Mouse (Mus musculus): Measurements from ENCODE around the gene Fgr. TPM values are rescaled to one million over a fixed set of nuclear protein-coding genes. Genes with fewer than 3 reads are reported as not detected.

Gene Fgr
- total RNA-seq, 2 experiments from 2014 or later, result 1.3 to 1.6 TPM

GRCm38 (mm10) chr4:133050837-133051549 is 77.1 kb downstream of the Fgr start:
- DNase-seq, result no peak

DNA sequence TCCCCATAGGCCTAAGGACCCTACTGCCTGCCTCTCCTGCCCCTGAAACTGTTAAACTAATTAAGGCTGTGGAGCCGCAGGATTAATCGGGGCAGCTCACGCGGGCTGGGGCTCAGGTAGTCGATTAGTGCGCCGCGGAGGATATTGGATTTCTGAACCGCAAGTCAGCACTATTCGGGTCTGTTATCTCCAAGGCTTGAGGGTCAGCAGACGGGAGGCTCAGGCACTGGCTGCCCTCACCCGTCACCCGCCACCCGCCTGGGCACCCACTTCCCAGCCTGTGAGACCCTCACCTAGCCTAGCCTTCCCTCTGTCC is 77.6 kb downstream of the Fgr start:
- no peak for DNase-seq

Other genes starting within 250 kb of the Fgr start
- gene Xkr8, start 241.5 kb upstream of the Fgr start, total RNA-seq (2021), result 1 to 10 TPM; 3.5 to 3.8 TPM
- gene Smpdl3b, start 216.8 kb upstream of the Fgr start, total RNA-seq (2021), result 1 to 10 TPM; 1.2 to 1.3 TPM
- 10 to 100 TPM; 17.6 to 23.2 TPM for gene Rpa2, start 205.8 kb upstream of the Fgr start, total RNA-seq (2021)
- gene Themis2, start 177.7 kb upstream of the Fgr start, total RNA-seq (2021), result 1 to 10 TPM; 3.5 to 5.6 TPM
- 10 to 100 TPM; 41.6 to 44.6 TPM for gene Ppp1r8, start 130.9 kb upstream of the Fgr start, total RNA-seq (2021)
- 10 to 100 TPM; 52.0 to 53.2 TPM for gene Stx12, start 89.6 kb upstream of the Fgr start, total RNA-seq (2021)
- gene Fam76a, start 51.5 kb upstream of the Fgr start, total RNA-seq (2021), result 10 to 100 TPM; 36.9 to 37.0 TPM
- 10 to 100 TPM; 50.8 to 74.3 TPM for gene Ahdc1, start 37.2 kb downstream of the Fgr start, total RNA-seq (2021)
- gene Wasf2, start 156.4 kb downstream of the Fgr start, total RNA-seq (2021), result 100 to 1,000 TPM; 122 to 123 TPM
- gene Cd164l2, start 238.0 kb downstream of the Fgr start, total RNA-seq (2021), result 1 to 10 TPM; 2.2 to 2.4 TPM
- under 1 TPM; 0.36 to 0.99 TPM for gene Gpr3, start 238.4 kb downstream of the Fgr start, total RNA-seq (2021)